ENCODE assay signal across 22 mouse cellular contexts in genomic region chrX:69698840-69699239, GRCm38 (mm10).
DNase-seq lines count a peak whose midpoint lies in the region; ATAC-seq lines count a peak whose summit lies in the region.
"Had no signal": no experiment of that assay in that cellular context is flagged by ENCODE, and none has a peak within 500 bp of the region (broad histone marks: within the 10 kb centered on the region; RNA-seq: fewer than 3 reads in every experiment).

No protein-coding gene starts in this region.

- H3K4me2 ChIP-seq in forebrain, embryonic 14.5 days (ENCODE audit: low read length) = no peak overlapping the region
- H3K4me2 ChIP-seq in neural tube, embryonic 14.5 days (ENCODE audit: low read depth, low read length) = no peak overlapping the region
- no peak overlapping the region for H3K4me2 ChIP-seq in neural tube, embryonic 15.5 days
- no peak overlapping the region for H3K4me2 ChIP-seq in limb, embryonic 11.5 days (ENCODE audit: low read depth, severe bottlenecking)
- H3K4me2 ChIP-seq: embryonic facial prominence, embryonic 13.5 days; heart, embryonic 13.5 days had no signal

- H3K4me1 ChIP-seq in forebrain, embryonic 14.5 days (ENCODE audit: control insufficient read depth, insufficient read depth, low read length) = no peaks in the 10 kb centered on the region
- H3K4me1 ChIP-seq in forebrain, embryonic 10.5 days = no peaks in the 10 kb centered on the region
- no peaks in the 10 kb centered on the region for H3K4me1 ChIP-seq in neural tube, embryonic 14.5 days (ENCODE audit: control insufficient read depth, insufficient read depth, low read length)
- H3K4me1 ChIP-seq in neural tube, embryonic 15.5 days = no peaks in the 10 kb centered on the region
- no peaks in the 10 kb centered on the region for H3K4me1 ChIP-seq in limb, embryonic 11.5 days (ENCODE audit: control insufficient read depth, insufficient read depth, low read length)
- H3K4me1 ChIP-seq: embryonic facial prominence, embryonic 13.5 days; heart, embryonic 13.5 days had no signal

- no peak overlapping the region for H3K9ac ChIP-seq in forebrain, embryonic 14.5 days (ENCODE audit: low read length)
- H3K9ac ChIP-seq in neural tube, embryonic 14.5 days (replicated peaks; ENCODE audit: low read depth, low read length) = no peak overlapping the region
- H3K9ac ChIP-seq in neural tube, embryonic 15.5 days (replicated peaks) = no peak overlapping the region
- no peak overlapping the region for H3K9ac ChIP-seq in limb, embryonic 11.5 days (ENCODE audit: low read length)
- H3K9ac ChIP-seq: embryonic facial prominence, embryonic 13.5 days; heart, embryonic 13.5 days had no signal

- H3K4me3 ChIP-seq in forebrain, embryonic 14.5 days (ENCODE audit: low read depth, low read length) = no peak overlapping the region
- no peak overlapping the region for H3K4me3 ChIP-seq in forebrain, embryonic 10.5 days
- H3K4me3 ChIP-seq in neural tube, embryonic 14.5 days (ENCODE audit: low read depth, low read length) = no peak overlapping the region
- no peak overlapping the region for H3K4me3 ChIP-seq in neural tube, embryonic 15.5 days (replicated peaks)
- no peak overlapping the region for H3K4me3 ChIP-seq in limb, embryonic 11.5 days (ENCODE audit: low read depth, low read length)
- H3K4me3 ChIP-seq: embryonic facial prominence, embryonic 13.5 days; heart, embryonic 13.5 days had no signal

- H3K27me3 ChIP-seq in forebrain, embryonic 14.5 days (replicated peaks; ENCODE audit: control insufficient read depth, insufficient read depth, low read length) = no peaks in the 10 kb centered on the region
- no peaks in the 10 kb centered on the region for H3K27me3 ChIP-seq in forebrain, embryonic 10.5 days (ENCODE audit: poor library complexity, severe bottlenecking)
- no peaks in the 10 kb centered on the region for H3K27me3 ChIP-seq in neural tube, embryonic 14.5 days (ENCODE audit: control insufficient read depth, insufficient read depth, low read length)
- no peaks in the 10 kb centered on the region for H3K27me3 ChIP-seq in neural tube, embryonic 15.5 days (replicated peaks)
- no peaks in the 10 kb centered on the region for H3K27me3 ChIP-seq in limb, embryonic 11.5 days (ENCODE audit: control insufficient read depth, insufficient read depth, low read length)
- H3K27me3 ChIP-seq: embryonic facial prominence, embryonic 13.5 days; heart, embryonic 13.5 days had no signal

- no peaks in the 10 kb centered on the region for H3K36me3 ChIP-seq in forebrain, embryonic 14.5 days (ENCODE audit: control insufficient read depth, insufficient read depth, low read length)
- H3K36me3 ChIP-seq in forebrain, embryonic 10.5 days (replicated peaks) = no peaks in the 10 kb centered on the region
- H3K36me3 ChIP-seq in neural tube, embryonic 14.5 days (ENCODE audit: control insufficient read depth, insufficient read depth, low read length) = no peaks in the 10 kb centered on the region
- H3K36me3 ChIP-seq in neural tube, embryonic 15.5 days = no peaks in the 10 kb centered on the region
- H3K36me3 ChIP-seq in limb, embryonic 11.5 days (ENCODE audit: control insufficient read depth, insufficient read depth, low read length) = no peaks in the 10 kb centered on the region
- H3K36me3 ChIP-seq: embryonic facial prominence, embryonic 13.5 days; heart, embryonic 13.5 days had no signal

- peak; percentile 8 for DNase-seq in forebrain, embryonic 14.5 days (ENCODE audit: low spot score)
- DNase-seq in forebrain, embryonic 10.5 days (ENCODE audit: extremely low spot score, low spot score) = no peak
- peak; percentile 8 for DNase-seq in brain, adult 2 months (ENCODE audit: low read depth, low spot score)
- DNase-seq in limb, embryonic 11.5 days (ENCODE audit: low spot score) = peak; percentile 21
- no peak for DNase-seq in left cerebral cortex, adult 18-20 months (ENCODE audit: low spot score in 2 of 2)
- DNase-seq: adrenal gland, adult 2 months; adrenal gland, postnatal 25 days; cerebellum, adult 11 months; cerebellum, adult 8-10 months; cerebellum, postnatal 14 days; gastrocnemius, postnatal 36 days; heart, adult 11 months; heart, postnatal 36 days had no signal

- no peaks in the 10 kb centered on the region for H3K9me3 ChIP-seq in forebrain, embryonic 14.5 days (replicated peaks; ENCODE audit: control insufficient read depth, low read length)
- no peaks in the 10 kb centered on the region for H3K9me3 ChIP-seq in forebrain, embryonic 10.5 days
- no peaks in the 10 kb centered on the region for H3K9me3 ChIP-seq in neural tube, embryonic 14.5 days (ENCODE audit: control insufficient read depth, low read length)
- H3K9me3 ChIP-seq in neural tube, embryonic 15.5 days (replicated peaks) = no peaks in the 10 kb centered on the region
- no peaks in the 10 kb centered on the region for H3K9me3 ChIP-seq in limb, embryonic 11.5 days (ENCODE audit: control insufficient read depth, low read length)
- H3K9me3 ChIP-seq: embryonic facial prominence, embryonic 13.5 days; heart, embryonic 13.5 days had no signal

- ATAC-seq in forebrain, embryonic 14.5 days = no peak
- 0 out of 2 replicates have a peak, but pooled peaks have one; percentile 34 for ATAC-seq in neural tube, embryonic 14.5 days (ENCODE audit: low read depth)
- ATAC-seq in neural tube, embryonic 15.5 days (ENCODE audit: low FRiP score) = no peak
- ATAC-seq in limb, embryonic 11.5 days (ENCODE audit: insufficient number of reproducible peaks, low FRiP score, low TSS enrichment, low read depth) = no peak
- ATAC-seq in megakaryocyte progenitor cell, adult 5-6 weeks (replicated peaks; ENCODE audit: poor library complexity) = no peak
- ATAC-seq: activated CD4-positive, CD25-positive, alpha-beta regulatory T cell, adult 4 months; hindbrain, embryonic 16.5 days; inflammation-experienced regulatory T-cells, adult 6 months; Patski had no signal

- no peak overlapping the region for H3K27ac ChIP-seq in forebrain, embryonic 14.5 days (ENCODE audit: low read depth, low read length)
- no peak overlapping the region for H3K27ac ChIP-seq in forebrain, embryonic 10.5 days
- H3K27ac ChIP-seq in neural tube, embryonic 14.5 days (ENCODE audit: low read depth, low read length) = no peak overlapping the region
- no peak overlapping the region for H3K27ac ChIP-seq in neural tube, embryonic 15.5 days (replicated peaks)
- no peak overlapping the region for H3K27ac ChIP-seq in limb, embryonic 11.5 days (replicated peaks; ENCODE audit: low read depth, low read length)
- H3K27ac ChIP-seq: embryonic facial prominence, embryonic 13.5 days; heart, embryonic 13.5 days had no signal

- 51% methylated on average over 4 of the region's 4 CpGs for WGBS in forebrain, embryonic 14.5 days
- 74% methylated on average over 4 of the region's 4 CpGs for WGBS in forebrain, embryonic 10.5 days
- WGBS in neural tube, embryonic 14.5 days = 48% methylated on average over 4 of the region's 4 CpGs
- 61% methylated on average over 4 of the region's 4 CpGs for WGBS in neural tube, embryonic 15.5 days
- 54% methylated on average over 4 of the region's 4 CpGs for WGBS in limb, embryonic 11.5 days

Comparison
In these comparisons a context has a peak if more than half of its experiments do, and no peak if none do; other contexts are left out.
1. DNase-seq: peak in forebrain, embryonic 14.5 days (single experiment), brain, adult 2 months (single experiment) and limb, embryonic 11.5 days (single experiment); none in forebrain, embryonic 10.5 days (single experiment) and left cerebral cortex, adult 18-20 months (0 of 2).